Mouse (Mus musculus): ENCODE data around the gene Bcl7c. TPM values are rescaled to one million over a fixed set of nuclear protein-coding genes. Genes with fewer than 3 reads are reported as not detected.
"Not testable (repeated sequence)": the region's sequence is repeated elsewhere in the genome, so short reads cannot be mapped to it uniquely, and the experiment has no call there.

Bcl7c gene
- total and polyA plus RNA-seq, 3 experiments, result 70.5 to 86.0 (median 70.9) TPM

DNA sequence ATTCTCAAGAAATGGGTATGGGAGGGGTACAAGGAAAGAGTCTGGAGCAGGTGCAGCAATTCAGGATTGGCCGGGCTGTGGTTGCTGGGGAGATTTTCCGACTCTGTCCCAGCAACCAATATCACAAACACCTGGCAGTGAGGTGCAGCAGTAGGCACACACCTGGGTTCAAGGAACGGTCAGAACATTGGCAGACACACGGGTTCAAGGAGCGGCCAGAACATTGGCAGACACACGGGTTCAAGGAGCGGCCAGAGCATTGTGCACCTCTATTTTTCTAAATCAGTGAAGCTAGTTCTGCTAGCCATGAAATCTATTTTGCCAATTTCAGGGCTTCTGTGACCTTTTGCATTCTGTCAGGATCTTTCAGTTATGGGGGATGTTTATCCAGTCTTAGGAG, 61.2 kb downstream of the Bcl7c start:
- not testable (repeated sequence) for DNase-seq

DNA sequence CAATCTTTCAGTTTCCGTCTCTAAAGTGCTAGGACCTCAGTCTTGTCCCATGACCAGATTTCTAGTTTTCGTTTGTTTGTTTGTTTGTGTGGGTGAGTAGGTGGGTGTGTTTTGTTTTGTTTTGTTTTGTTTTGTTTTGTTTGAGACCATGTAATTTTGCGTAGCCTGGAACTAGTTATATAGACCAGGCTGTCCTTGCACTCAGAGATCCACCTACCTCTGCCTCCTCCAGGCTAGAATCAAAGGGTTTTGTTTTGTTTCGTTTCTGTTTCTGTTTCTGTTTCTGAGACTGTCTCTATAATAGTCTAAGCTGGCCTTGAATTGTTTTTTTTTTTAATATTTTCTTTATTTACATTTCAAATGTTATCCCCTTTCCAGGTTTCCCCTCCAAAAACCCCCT, 62.4 kb downstream of the Bcl7c start:
- no peak for DNase-seq

DNA sequence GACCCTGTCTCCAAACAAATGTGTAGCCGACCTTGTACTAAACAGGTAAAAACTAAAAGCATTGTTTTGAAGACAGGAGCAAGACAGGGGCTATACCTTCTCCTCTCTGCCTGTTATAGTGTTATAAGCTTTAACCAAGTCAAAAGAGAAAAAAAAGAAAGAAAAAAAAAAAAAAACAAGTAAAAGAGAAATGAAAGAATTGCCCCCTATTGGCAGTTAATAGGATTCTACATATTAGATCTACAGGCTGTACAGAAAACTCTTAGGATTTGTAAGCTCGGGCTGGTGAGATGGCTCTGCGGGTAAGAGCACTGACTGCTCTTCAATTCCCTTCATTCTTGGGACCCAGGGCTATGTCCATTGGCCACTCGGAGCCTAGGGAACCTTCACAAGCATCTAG, 66.5 kb downstream of the Bcl7c start:
- DNase-seq, result no peak

DNA sequence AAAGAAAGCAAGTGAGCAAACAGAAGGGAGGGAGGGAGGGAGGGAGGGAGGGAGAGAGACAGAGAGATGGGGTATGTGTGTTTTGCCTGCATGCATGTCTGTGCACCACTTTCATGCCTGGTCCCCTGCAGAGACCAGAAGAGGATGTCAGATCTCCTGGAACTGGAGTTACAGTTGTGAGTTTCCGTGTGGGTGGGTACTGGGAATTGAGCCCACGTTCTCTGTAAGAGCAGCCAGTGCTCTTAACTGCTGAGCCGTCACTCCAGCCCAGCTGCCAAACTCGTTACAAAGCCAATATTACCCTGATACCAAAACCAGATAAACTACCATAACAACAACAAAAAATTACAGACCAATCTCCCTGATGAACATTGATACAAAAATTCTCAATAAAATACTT, 67.5 kb downstream of the Bcl7c start:
- DNase-seq, result no peak

DNA sequence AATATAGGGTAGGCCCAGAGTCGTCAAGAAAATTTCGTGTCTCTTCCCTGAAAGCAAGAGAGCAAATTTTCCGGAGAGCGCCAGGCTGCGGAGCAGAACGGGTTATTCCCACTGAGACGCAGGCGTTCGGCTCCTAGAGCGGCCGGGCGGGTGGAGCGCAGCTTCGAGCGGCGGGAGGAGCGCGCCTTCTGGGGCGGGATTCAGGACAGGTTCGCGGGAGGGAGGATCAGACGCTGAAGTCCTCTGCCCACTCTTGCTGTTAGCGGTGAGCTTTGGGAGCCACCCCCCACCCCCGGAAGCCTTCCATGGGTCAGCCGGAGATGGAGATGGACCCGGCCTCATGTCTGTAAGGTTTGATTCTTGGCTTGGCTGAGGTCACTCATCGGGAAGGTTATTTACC, 71.8 kb downstream of the Bcl7c start:
- peak; percentile 88 for DNase-seq

DNA sequence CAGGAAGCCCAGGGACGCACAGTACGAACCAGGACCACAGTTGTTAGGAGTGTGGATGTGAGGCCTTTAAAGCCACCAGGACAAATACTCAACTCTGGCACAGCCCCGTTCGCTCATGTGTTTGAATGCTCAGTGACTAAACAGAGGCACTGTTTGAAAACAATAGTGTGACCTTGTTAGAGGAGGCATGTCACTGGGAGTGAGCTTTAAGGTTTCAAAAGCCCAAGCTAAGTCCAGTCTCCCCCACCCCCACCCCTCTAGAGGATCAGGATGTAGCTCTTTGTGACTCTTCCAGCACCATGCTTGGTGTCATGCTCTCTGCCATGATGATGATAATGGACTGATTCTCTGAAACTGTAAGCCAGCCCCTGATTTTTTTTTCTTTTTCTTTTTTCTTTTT, 77.3 kb downstream of the Bcl7c start:
- no peak for DNase-seq

DNA sequence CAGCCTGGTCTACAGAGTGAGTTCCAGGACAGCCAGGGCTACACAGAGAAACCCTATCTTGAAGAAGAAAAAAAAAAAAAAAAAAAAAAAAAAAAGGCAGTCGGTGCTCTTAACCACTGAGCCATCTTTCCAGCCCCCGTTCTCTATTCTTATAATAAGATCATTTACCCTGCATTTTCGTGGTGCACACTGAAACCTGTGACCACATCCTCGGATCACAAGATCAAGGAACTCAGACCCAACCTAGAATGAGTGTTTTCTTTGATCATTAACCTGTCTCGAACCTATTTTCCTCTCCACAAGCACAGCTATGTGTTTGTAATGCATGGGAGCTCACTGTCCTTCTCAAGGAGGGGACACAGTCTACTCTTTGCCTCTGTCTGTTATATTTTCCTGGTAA, 80.1 kb downstream of the Bcl7c start:
- DNase-seq, result no peak

DNA sequence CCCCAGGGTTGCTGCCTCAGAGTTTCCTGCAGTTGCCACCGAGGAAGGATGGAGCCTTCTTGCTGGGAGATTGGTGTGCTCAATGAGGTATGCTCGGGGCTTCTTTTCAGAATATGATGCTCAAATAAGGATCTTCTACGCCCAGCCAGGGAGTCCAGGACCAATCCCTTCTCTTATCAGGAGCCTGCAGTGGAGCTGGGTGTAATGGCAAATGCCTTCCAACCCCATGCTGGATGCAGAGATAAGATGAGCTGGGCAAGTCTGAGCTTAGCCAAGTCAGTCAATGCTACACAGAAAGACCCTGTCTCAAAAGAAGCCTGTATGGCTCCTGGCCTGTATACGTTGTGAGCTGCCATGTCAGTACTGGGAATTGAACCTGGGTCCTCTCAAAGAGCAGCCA, 82.3 kb downstream of the Bcl7c start:
- DNase-seq, result no peak

DNA sequence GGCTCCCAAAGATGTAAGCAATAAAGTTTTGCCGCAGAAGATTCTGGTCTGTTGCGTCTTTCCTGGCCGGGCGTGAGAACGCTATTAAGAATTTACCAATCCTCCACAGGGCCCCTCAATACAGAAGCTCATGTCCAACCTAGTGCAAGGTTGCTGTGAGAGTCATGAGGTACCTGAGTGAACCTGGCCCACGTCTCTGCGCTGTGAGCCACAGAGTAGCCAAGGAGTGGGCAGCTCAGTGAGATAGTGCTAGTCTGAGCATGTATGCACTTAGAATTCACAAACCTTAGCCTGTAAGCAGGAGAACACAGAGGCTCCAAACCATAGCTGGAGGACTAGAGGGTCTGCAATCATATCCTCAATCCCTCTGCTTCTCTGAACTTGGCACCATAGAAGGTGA, 82.7 kb downstream of the Bcl7c start:
- DNase-seq, result no peak

DNA sequence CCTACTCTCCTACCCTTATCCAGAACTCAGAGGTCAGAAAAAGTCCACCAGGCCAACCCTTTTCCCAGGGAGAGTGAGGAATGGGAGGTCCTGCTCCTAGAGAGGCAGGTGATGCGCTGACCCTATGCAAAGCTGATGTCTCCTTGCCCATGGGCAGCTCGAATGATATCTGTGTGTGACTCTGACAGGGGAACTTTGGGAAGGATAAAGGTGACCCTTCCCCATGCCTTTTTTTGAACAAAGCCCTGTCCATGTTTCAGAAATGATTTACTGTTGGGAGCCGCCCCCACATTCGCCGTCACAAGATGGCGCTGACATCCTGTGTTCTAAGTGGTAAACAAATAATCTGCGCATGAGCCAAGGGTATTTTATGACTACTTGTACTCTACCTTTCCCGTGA, 90.3 kb downstream of the Bcl7c start:
- DNase-seq, result not testable (repeated sequence)

DNA sequence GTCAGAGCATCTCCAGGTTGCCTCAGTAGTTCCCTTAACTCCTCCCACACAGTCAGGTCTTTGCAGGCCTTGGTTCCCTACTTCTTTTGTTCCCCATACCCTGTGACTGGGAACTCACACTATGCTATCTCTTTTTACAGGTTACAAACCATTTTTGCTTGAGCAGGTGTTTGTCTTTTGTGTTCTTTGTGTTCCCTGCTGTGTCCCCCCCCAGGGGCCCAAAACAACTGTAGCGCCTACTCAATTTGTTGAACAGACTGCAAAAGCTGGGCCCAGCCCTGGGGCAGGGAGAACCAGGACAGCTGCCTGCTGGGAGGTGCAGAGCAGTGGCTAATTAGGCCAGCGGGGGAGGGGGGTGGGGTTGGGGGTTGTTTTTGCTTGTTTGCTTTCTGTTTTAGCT, 90.8 kb downstream of the Bcl7c start:
- DNase-seq, result no peak

DNA sequence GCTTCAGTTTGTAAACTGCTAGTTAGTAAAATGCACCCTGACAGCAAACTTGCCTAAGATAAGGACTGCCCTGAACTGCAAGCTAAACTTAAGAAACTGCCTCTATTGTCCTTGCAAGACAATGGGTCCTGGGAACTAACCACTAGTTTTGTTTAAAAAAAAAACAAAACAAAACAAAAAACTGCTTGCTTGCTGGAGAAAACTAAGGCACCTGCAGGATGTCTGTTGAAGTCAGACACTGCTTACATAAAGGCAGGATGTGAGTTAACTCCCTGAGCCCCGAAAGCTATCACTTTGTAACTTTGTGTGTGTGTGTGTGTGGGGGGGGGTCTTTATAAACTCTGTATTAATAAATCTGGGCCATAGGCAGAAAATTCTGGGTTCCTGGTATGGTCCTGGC, 91.9 kb downstream of the Bcl7c start:
- DNase-seq, result no peak

DNA sequence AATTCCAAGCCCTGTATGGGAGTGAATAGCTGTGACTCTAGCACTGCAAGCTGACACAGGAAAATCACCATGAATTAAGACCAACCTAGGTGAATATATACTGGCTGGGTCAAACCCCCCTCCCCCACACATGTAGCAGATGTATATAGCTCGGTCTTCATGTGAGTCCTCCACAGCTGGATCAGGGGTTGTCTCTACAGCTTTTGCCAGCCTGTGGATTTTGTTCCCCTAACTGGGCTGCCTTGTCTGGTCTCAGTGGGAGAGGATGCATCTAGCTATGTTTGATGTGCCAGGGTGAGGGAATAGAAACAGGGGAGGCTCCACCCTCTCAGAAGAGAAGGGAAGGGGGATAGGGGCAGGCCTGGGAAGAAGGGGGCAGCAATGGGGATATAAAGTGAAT, 92.4 kb downstream of the Bcl7c start:
- DNase-seq, result no peak

DNA sequence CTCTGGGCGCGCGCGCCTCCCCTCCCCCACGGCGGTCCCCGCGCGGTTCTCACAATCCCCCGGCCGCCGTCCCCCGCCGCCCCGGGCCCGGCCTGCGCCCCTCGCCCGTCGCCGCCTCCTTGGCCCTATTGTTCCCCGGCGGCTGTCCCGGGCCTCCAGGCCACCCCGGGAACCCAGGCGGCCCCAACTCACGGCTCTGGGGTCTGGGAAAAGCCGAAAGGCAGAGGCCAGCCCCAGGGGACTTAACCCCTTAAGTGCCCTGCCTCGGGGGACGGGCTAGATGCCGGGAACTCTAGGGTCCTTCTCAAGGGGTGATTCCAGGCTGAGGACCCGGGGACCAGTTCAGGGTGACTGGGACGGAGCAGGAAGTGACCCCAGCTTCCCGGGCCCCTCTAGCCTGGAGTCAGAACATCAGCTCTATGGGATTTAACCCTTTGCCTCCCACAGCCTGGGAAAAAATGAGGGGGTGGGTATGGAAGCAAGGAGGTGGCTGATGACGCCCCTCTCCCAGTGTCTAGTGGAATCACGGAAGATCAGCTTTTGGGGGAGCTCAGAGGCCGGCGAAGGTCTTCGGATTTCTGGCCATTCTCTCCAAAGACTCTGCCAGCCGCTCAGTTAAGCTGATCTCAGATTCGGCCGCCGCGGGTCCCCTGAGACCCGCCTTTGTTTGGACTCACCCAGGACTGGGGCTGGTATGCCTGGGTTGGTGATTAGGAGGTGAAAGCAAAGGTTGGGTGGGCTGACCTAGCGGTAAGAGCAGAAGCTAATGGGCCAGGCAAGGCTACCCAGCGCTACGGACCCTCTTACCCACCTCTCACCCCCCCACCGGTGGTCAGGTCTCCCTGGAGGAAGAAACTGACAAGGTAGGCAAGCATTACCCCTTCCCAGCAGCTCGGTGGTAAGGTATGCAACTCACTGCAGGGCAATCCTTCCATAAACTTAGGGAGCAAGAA, 93.6 kb downstream of the Bcl7c start, which contains the start of gene Zfp629:
Gene Zfp629 (minus strand): TSS at position 907 of the 953 bp plus-strand sequence.
- peak; percentile 82 for DNase-seq

DNA sequence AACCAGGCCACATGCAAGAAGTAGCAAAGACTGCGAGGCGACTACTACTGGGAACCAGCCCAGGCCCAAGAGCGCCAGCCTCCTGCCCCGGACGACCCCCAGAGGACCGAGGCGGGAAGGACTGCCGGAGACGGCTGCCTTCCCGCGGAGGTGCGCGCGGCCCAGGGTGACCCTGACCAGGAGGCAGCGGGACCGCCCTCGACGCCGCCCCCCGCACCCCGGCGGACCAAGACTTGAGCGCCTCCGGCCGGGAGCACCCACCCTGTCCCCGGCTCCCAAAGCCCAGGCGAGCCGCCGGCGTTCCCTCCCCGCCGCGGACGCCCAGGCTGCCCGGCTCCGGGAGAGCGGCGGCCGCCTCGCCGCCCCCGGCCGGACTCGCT, 94.2 kb downstream of the Bcl7c start:
- peak; percentile 87 for DNase-seq

DNA sequence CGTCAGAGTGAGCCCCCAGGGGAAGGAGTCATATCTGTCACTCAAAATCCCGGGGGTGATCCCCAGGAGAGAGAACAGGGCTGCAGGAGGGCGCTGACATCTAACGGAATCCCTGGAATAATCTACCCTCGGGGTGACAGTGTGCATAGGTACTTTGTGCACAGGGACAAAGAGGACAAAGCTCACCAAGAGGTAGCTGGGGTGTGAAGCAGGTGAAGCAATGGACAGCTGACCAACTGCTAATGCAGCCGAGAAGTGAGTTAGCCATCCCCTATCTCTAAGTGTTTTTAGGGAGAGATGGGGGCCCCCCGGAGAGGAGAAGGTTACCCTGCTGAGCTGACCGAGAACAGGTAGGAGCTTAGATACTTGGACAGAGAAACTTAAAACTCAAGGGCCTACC, 94.6 kb downstream of the Bcl7c start:
- DNase-seq, result no peak

DNA sequence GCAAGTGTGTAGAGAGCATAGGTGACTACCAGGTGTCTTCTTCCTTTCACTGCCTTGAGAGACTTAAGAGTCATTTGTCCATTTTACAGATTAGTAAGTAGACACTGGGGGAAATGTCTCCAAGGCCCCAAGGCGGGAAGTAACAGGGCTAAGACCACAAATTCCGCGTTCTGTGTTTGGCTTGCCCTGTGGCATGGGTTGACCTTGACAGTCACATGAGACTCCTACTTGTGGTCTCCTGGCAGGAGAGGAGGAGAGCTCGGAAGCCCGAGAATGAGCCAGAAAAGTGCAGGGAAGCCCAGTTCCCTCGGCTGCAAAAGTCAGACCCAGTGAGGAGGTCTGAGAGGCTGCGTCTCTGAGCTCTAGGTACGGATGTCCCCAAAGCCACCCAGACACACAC, 95.2 kb downstream of the Bcl7c start:
- no peak for DNase-seq

DNA sequence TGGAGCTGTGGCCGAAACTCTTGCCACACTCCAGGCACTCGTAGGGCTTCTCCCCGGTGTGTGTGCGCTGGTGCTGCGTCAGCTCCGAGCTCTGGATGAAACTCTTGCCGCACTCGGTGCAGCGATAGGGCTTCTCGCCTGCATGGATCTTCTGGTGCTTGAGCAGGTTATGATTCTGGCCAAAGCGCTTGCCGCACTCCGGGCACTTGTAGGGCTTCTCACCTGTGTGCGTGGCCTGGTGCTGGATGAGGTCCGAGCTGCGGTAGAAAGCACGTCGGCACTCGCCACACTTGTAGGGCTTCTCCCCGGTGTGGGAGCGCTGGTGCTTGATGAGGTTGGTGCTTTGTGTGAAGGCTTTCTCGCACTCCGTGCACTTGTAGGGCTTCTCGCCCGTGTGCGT, 97.2 kb downstream of the Bcl7c start:
- DNase-seq, result no peak

Small RNA genes within 50 kb of the gene (microRNA-seq; reads per million reads assigned to microRNA genes)
- 0 reads per million in 2 experiments for gene Mir762

Other genes starting within 250 kb of the Bcl7c start
- 10 to 100 TPM; 49.0 to 56.8 TPM for gene Prr14, start 249.3 kb downstream of the Bcl7c start, total RNA-seq (2021)
- 73.2 and 87.0 TPM in 2 replicates for gene Prr14, start 249.3 kb downstream of the Bcl7c start, polyA plus RNA-seq (2012; rRNA removed)
- gene Fbrs, start 229.7 kb downstream of the Bcl7c start, total RNA-seq (2021), result 10 to 100 TPM; 54.8 to 90.7 TPM
- 46.0 and 57.8 TPM in 2 replicates for gene Fbrs, start 229.7 kb downstream of the Bcl7c start, polyA plus RNA-seq (2012; rRNA removed)
- gene Srcap, start 196.9 kb downstream of the Bcl7c start, total RNA-seq (2021), result 10 to 100 TPM; 68.6 to 90.2 TPM
- 29.3 and 41.2 TPM in 2 replicates for gene Srcap, start 196.9 kb downstream of the Bcl7c start, polyA plus RNA-seq (2012; rRNA removed)
- gene Gm42715, start 189.3 kb downstream of the Bcl7c start, total RNA-seq (2021), result 10 to 100 TPM; 19.1 to 19.7 TPM
- 4.0 and 6.7 TPM in 2 replicates for gene Gm42715, start 189.3 kb downstream of the Bcl7c start, polyA plus RNA-seq (2012; rRNA removed)
- not detected for gene Tmem265, start 147.5 kb downstream of the Bcl7c start, total RNA-seq (2021)
- gene Tmem265, start 147.5 kb downstream of the Bcl7c start, polyA plus RNA-seq (2012; rRNA removed), result 0.39 and 2.5 TPM in 2 replicates
- gene Phkg2, start 135.6 kb downstream of the Bcl7c start, total RNA-seq (2021), result 10 to 100 TPM; 37.3 to 44.4 TPM
- gene Phkg2, start 135.6 kb downstream of the Bcl7c start, polyA plus RNA-seq (2012; rRNA removed), result 48.3 and 53.2 TPM in 2 replicates
- 10 to 100 TPM in 1 of 2 experiments, 1 to 10 TPM in 1; 7.6 to 11.4 TPM for gene Ccdc189, start 120.3 kb downstream of the Bcl7c start, total RNA-seq (2021)
- 4.8 and 6.1 TPM in 2 replicates for gene Ccdc189, start 120.3 kb downstream of the Bcl7c start, polyA plus RNA-seq (2012; rRNA removed)
- 10 to 100 TPM; 54.9 to 55.7 TPM for gene Rnf40, start 120.2 kb downstream of the Bcl7c start, total RNA-seq (2021)
- 19.3 and 23.3 TPM in 2 replicates for gene Rnf40, start 120.2 kb downstream of the Bcl7c start, polyA plus RNA-seq (2012; rRNA removed)
- 10 to 100 TPM; 16.3 to 21.2 TPM for gene Zfp629, start 93.1 kb downstream of the Bcl7c start, total RNA-seq (2021)
- gene Zfp629, start 93.1 kb downstream of the Bcl7c start, polyA plus RNA-seq (2012; rRNA removed), result 14.0 and 15.5 TPM in 2 replicates
- gene Ctf1, start 3.8 kb upstream of the Bcl7c start, total RNA-seq (2021), result 1 to 10 TPM; 3.3 to 3.7 TPM
- 18.9 and 22.1 TPM in 2 replicates for gene Ctf1, start 3.8 kb upstream of the Bcl7c start, polyA plus RNA-seq (2012; rRNA removed)
- not detected for gene Ctf2, start 23.2 kb upstream of the Bcl7c start, total RNA-seq (2021)
- not detected in 2 replicates for gene Ctf2, start 23.2 kb upstream of the Bcl7c start, polyA plus RNA-seq (2012; rRNA removed)
- 10 to 100 TPM in 1 of 2 experiments, 1 to 10 TPM in 1; 9.5 to 11.6 TPM for gene Fbxl19, start 35.6 kb upstream of the Bcl7c start, total RNA-seq (2021)
- gene Fbxl19, start 35.6 kb upstream of the Bcl7c start, polyA plus RNA-seq (2012; rRNA removed), result 34.5 and 42.6 TPM in 2 replicates
- 10 to 100 TPM; 28.3 to 32.8 TPM for gene Orai3, start 60.9 kb upstream of the Bcl7c start, total RNA-seq (2021)
- 90.6 and 94.8 TPM in 2 replicates for gene Orai3, start 60.9 kb upstream of the Bcl7c start, polyA plus RNA-seq (2012; rRNA removed)
- gene Setd1a, start 67.7 kb upstream of the Bcl7c start, total RNA-seq (2021), result 10 to 100 TPM; 36.0 to 42.6 TPM
- gene Setd1a, start 67.7 kb upstream of the Bcl7c start, polyA plus RNA-seq (2012; rRNA removed), result 12.6 and 15.9 TPM in 2 replicates
- 1 to 10 TPM; 2.2 to 4.6 TPM for gene Gm49388, start 76.7 kb upstream of the Bcl7c start, total RNA-seq (2021)
- not detected in 2 replicates for gene Gm49388, start 76.7 kb upstream of the Bcl7c start, polyA plus RNA-seq (2012; rRNA removed)
- 10 to 100 TPM; 45.5 to 46.2 TPM for gene Hsd3b7, start 91.7 kb upstream of the Bcl7c start, total RNA-seq (2021)
- 83.9 and 86.5 TPM in 2 replicates for gene Hsd3b7, start 91.7 kb upstream of the Bcl7c start, polyA plus RNA-seq (2012; rRNA removed)
- gene Stx4a, start 115.4 kb upstream of the Bcl7c start, total RNA-seq (2021), result 100 to 1,000 TPM in 1 of 2 experiments, 10 to 100 TPM in 1; 79.6 to 102 TPM
- 52.2 and 54.0 TPM in 2 replicates for gene Stx4a, start 115.4 kb upstream of the Bcl7c start, polyA plus RNA-seq (2012; rRNA removed)
- gene Stx1b, start 115.6 kb upstream of the Bcl7c start, total RNA-seq (2021), result 1 to 10 TPM; 5.0 to 6.9 TPM
- 8.5 and 11.4 TPM in 2 replicates for gene Stx1b, start 115.6 kb upstream of the Bcl7c start, polyA plus RNA-seq (2012; rRNA removed)
- gene Zfp646, start 167.3 kb upstream of the Bcl7c start, total RNA-seq (2021), result 10 to 100 TPM; 28.9 to 33.1 TPM
- gene Zfp646, start 167.3 kb upstream of the Bcl7c start, polyA plus RNA-seq (2012; rRNA removed), result 14.1 and 15.9 TPM in 2 replicates
- 1 to 10 TPM; 7.2 to 9.7 TPM for gene Zfp668, start 167.9 kb upstream of the Bcl7c start, total RNA-seq (2021)
- 8.1 and 10.3 TPM in 2 replicates for gene Zfp668, start 167.9 kb upstream of the Bcl7c start, polyA plus RNA-seq (2012; rRNA removed)
- 1 to 10 TPM; 1.0 to 1.2 TPM for gene Prss53, start 182.0 kb upstream of the Bcl7c start, total RNA-seq (2021)
- gene Prss53, start 182.0 kb upstream of the Bcl7c start, polyA plus RNA-seq (2012; rRNA removed), result 3.0 and 4.5 TPM in 2 replicates
- gene Gm21974, start 186.5 kb upstream of the Bcl7c start, total RNA-seq (2021), result not detected
- gene Gm21974, start 186.5 kb upstream of the Bcl7c start, polyA plus RNA-seq (2012; rRNA removed), result not detected in 2 replicates
- 10 to 100 TPM; 62.7 to 85.5 TPM for gene Vkorc1, start 186.7 kb upstream of the Bcl7c start, total RNA-seq (2021)
- 152 and 201 TPM in 2 replicates for gene Vkorc1, start 186.7 kb upstream of the Bcl7c start, polyA plus RNA-seq (2012; rRNA removed)
- gene Bckdk, start 195.1 kb upstream of the Bcl7c start, total RNA-seq (2021), result 100 to 1,000 TPM; 122 to 138 TPM
- gene Bckdk, start 195.1 kb upstream of the Bcl7c start, polyA plus RNA-seq (2012; rRNA removed), result 164 and 166 TPM in 2 replicates
- gene Kat8, start 203.6 kb upstream of the Bcl7c start, total RNA-seq (2021), result 10 to 100 TPM; 24.6 to 27.1 TPM
- gene Kat8, start 203.6 kb upstream of the Bcl7c start, polyA plus RNA-seq (2012; rRNA removed), result 10.6 and 10.9 TPM in 2 replicates
- gene Prss8, start 221.2 kb upstream of the Bcl7c start, total RNA-seq (2021), result under 1 TPM in 1 of 2 experiments, not detected in 1; 0.24 TPM
- gene Prss8, start 221.2 kb upstream of the Bcl7c start, polyA plus RNA-seq (2012; rRNA removed), result 0.07 and 0.38 TPM in 2 replicates
- gene Prss36, start 237.8 kb upstream of the Bcl7c start, total RNA-seq (2021), result 1 to 10 TPM; 8.2 to 9.4 TPM
- 24.8 and 27.8 TPM in 2 replicates for gene Prss36, start 237.8 kb upstream of the Bcl7c start, polyA plus RNA-seq (2012; rRNA removed)

All from adrenal gland, adult 2 months (tissue).